Mouse (Mus musculus) testis, adult 2 months (tissue): Measurements from ENCODE around the gene 2210016L21Rik.

Experiments
- CTCF ChIP-seq: fragments of 200-500 bp; IDR thresholded peaks from 2 replicates; pipeline ENCODE4 v1.5.1; 2012; ENCODE audit warnings: low read depth, mild to moderate bottlenecking, inconsistent platforms, low read length, moderate library complexity; ENCODE audit not compliant: control insufficient read depth, insufficient read depth, insufficient replicate concordance
- POLR2A ChIP-seq: fragments of 200-500 bp; IDR thresholded peaks from 2 replicates; pipeline ENCODE4 v1.6.1; 2012; ENCODE audit warnings: low read depth, mild to moderate bottlenecking, inconsistent platforms, low read length, moderate library complexity; ENCODE audit not compliant: control insufficient read depth

DNA sequence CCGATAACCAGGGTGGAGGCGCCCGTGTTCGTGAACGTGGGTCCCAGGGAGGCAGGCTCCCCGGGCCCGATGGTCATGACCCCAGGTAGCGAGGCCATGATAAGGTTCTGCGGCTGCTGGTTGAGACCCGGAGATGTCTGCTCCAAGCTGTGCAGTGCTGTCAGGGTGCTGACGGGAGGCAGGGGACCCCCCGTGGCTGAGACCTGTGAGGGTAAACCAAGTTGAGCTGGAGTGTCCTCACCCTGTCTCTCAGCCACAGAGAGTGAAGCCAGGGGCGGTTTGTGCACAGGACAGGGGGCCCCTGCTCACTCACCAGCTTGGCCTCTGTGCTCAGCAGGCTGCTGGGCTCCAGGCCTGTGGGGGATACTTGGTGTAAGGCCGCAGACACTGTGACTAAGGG is 11.4 kb downstream of the 2210016L21Rik start:
- TF ChIP-seq CTCF (no peak), POLR2A (no peak)
